Mouse (Mus musculus): Measurements from ENCODE around the gene 4921536K21Rik. TPM values are rescaled to one million over a fixed set of nuclear protein-coding genes. Genes with fewer than 3 reads are reported as not detected.
"Not testable (repeated sequence)": the region's sequence is repeated elsewhere in the genome, so short reads cannot be mapped to it uniquely, and the experiment has no call there.

The 4921536K21Rik gene
- polyA plus RNA-seq, 1 experiment from 2014 or later: 0.54 TPM

GRCm38 (mm10) chr11:3912875-3913271 is 18.0 kb upstream of the 4921536K21Rik start:
- ATAC-seq: no peak
- peaks cover 38% of the 10 kb centered on the region for H3K4me1 ChIP-seq (replicated peaks; ENCODE audit: control insufficient read depth, insufficient read depth, low read length)
- H3K36me3 ChIP-seq (ENCODE audit: control insufficient read depth, insufficient read depth): no peaks in the 10 kb centered on the region
- H3K27me3 ChIP-seq (replicated peaks; ENCODE audit: control insufficient read depth, insufficient read depth, low read length): no peaks in the 10 kb centered on the region
- H3K27ac ChIP-seq (ENCODE audit: low read length): no peak overlapping the region; the same call in 1 of the 2 replicates
- peak overlapping the region; percentile 97 for H3K4me2 ChIP-seq (ENCODE audit: low read length)
- H3K9ac ChIP-seq (replicated peaks; ENCODE audit: low read depth, low read length): peak overlapping the region; percentile 81
- WGBS: under 1% methylated on average over 16 of the region's 16 CpGs
- H3K4me3 ChIP-seq (replicated peaks; ENCODE audit: low read length): peak overlapping the region; percentile 74
- H3K9me3 ChIP-seq (ENCODE audit: control insufficient read depth, low read length): no peaks in the 10 kb centered on the region

- Histone ChIP-seq H3K4me1 (replicated peaks; ENCODE audit: control insufficient read depth, insufficient read depth, low read length) (peaks cover 38% of the 10 kb centered on the region), H3K27me3 (replicated peaks; ENCODE audit: control insufficient read depth, insufficient read depth, low read length) (no peaks in the 10 kb centered on the region), H3K4me3 (replicated peaks; ENCODE audit: low read length) (peak overlapping the region; percentile 74), H3K4me2 (ENCODE audit: low read length) (peak overlapping the region; percentile 97), H3K9me3 (ENCODE audit: control insufficient read depth, low read length) (no peaks in the 10 kb centered on the region), H3K36me3 (ENCODE audit: control insufficient read depth, insufficient read depth) (no peaks in the 10 kb centered on the region), H3K27ac (ENCODE audit: low read length) (no peak overlapping the region; the same call in 1 of the 2 replicates), H3K9ac (replicated peaks; ENCODE audit: low read depth, low read length) (peak overlapping the region; percentile 81)
- 0 out of 2 replicates have a peak, but pooled peaks have one; percentile 9 for ATAC-seq
- WGBS: 7% methylated on average over 19 of the region's 19 CpGs
Observed at GRCm38 (mm10) chr11:3912100-3912874, 17.4 kb upstream of the 4921536K21Rik start.

- H3K9me3 ChIP-seq (ENCODE audit: control insufficient read depth, low read length); H3K27me3 ChIP-seq (replicated peaks; ENCODE audit: control insufficient read depth, insufficient read depth, low read length); H3K9ac ChIP-seq (replicated peaks; ENCODE audit: low read depth, low read length); H3K27ac ChIP-seq (ENCODE audit: low read length); H3K4me3 ChIP-seq (replicated peaks; ENCODE audit: low read length); H3K36me3 ChIP-seq (ENCODE audit: control insufficient read depth, insufficient read depth); ATAC-seq: not testable (repeated sequence)
- peaks cover 38% of the 10 kb centered on the region for H3K4me1 ChIP-seq (replicated peaks; ENCODE audit: control insufficient read depth, insufficient read depth, low read length)
- peak overlapping the region; percentile 97 for H3K4me2 ChIP-seq (ENCODE audit: low read length)
- WGBS: 87% methylated on average over 6 of the region's 6 CpGs
Observed at GRCm38 (mm10) chr11:3911440-3911839, 16.5 kb upstream of the 4921536K21Rik start.

- WGBS: 51% methylated on average over 5 of the region's 5 CpGs
- Histone ChIP-seq H3K27ac (ENCODE audit: low read length) (no peak overlapping the region), H3K4me3 (replicated peaks; ENCODE audit: low read length) (no peak overlapping the region), H3K36me3 (ENCODE audit: control insufficient read depth, insufficient read depth) (no peaks in the 10 kb centered on the region), H3K9ac (replicated peaks; ENCODE audit: low read depth, low read length) (peak overlapping the region; percentile 30), H3K4me1 (replicated peaks; ENCODE audit: control insufficient read depth, insufficient read depth, low read length) (peaks cover 38% of the 10 kb centered on the region), H3K9me3 (ENCODE audit: control insufficient read depth, low read length) (no peaks in the 10 kb centered on the region), H3K4me2 (ENCODE audit: low read length) (peak overlapping the region; percentile 97), H3K27me3 (replicated peaks; ENCODE audit: control insufficient read depth, insufficient read depth, low read length) (no peaks in the 10 kb centered on the region)
- ATAC-seq: no peak
Observed at GRCm38 (mm10) chr11:3910513-3911310, 15.8 kb upstream of the 4921536K21Rik start.

GRCm38 (mm10) chr11:3909236-3909635 is 14.3 kb upstream of the 4921536K21Rik start:
- Histone ChIP-seq H3K27me3 (replicated peaks; ENCODE audit: control insufficient read depth, insufficient read depth, low read length) (no peaks in the 10 kb centered on the region), H3K4me2 (ENCODE audit: low read length) (no peak overlapping the region), H3K36me3 (ENCODE audit: control insufficient read depth, insufficient read depth) (no peaks in the 10 kb centered on the region), H3K4me3 (replicated peaks; ENCODE audit: low read length) (no peak overlapping the region), H3K27ac (ENCODE audit: low read length) (no peak overlapping the region), H3K9me3 (ENCODE audit: control insufficient read depth, low read length) (no peaks in the 10 kb centered on the region), H3K4me1 (replicated peaks; ENCODE audit: control insufficient read depth, insufficient read depth, low read length) (peaks cover 36% of the 10 kb centered on the region), H3K9ac (replicated peaks; ENCODE audit: low read depth, low read length) (no peak overlapping the region)
- ATAC-seq: no peak
- 86% methylated on average over 4 of the region's 4 CpGs for WGBS

- no peak overlapping the region for H3K4me3 ChIP-seq (replicated peaks; ENCODE audit: low read length)
- H3K4me1 ChIP-seq (replicated peaks; ENCODE audit: control insufficient read depth, insufficient read depth, low read length): peaks cover 11% of the 10 kb centered on the region
- no peak overlapping the region for H3K4me2 ChIP-seq (ENCODE audit: low read length)
- WGBS: 94% methylated on average over 1 of the region's 1 CpGs
- no peaks in the 10 kb centered on the region for H3K27me3 ChIP-seq (replicated peaks; ENCODE audit: control insufficient read depth, insufficient read depth, low read length)
- H3K9me3 ChIP-seq (ENCODE audit: control insufficient read depth, low read length): no peaks in the 10 kb centered on the region
- H3K27ac ChIP-seq (ENCODE audit: low read length): no peak overlapping the region
- no peak overlapping the region for H3K9ac ChIP-seq (replicated peaks; ENCODE audit: low read depth, low read length)
- no peaks in the 10 kb centered on the region for H3K36me3 ChIP-seq (ENCODE audit: control insufficient read depth, insufficient read depth)
- ATAC-seq: no peak
Observed at GRCm38 (mm10) chr11:3905446-3905845, 10.5 kb upstream of the 4921536K21Rik start.

- no peak overlapping the region for H3K27ac ChIP-seq (ENCODE audit: low read length)
- peaks cover 3% of the 10 kb centered on the region for H3K4me1 ChIP-seq (replicated peaks; ENCODE audit: control insufficient read depth, insufficient read depth, low read length)
- no peaks in the 10 kb centered on the region for H3K9me3 ChIP-seq (ENCODE audit: control insufficient read depth, low read length)
- H3K4me3 ChIP-seq (replicated peaks; ENCODE audit: low read length): no peak overlapping the region
- ATAC-seq: no peak
- no peak overlapping the region for H3K4me2 ChIP-seq (ENCODE audit: low read length)
- WGBS: 90% methylated on average over 6 of the region's 6 CpGs
- H3K36me3 ChIP-seq (ENCODE audit: control insufficient read depth, insufficient read depth): no peaks in the 10 kb centered on the region
- H3K27me3 ChIP-seq (replicated peaks; ENCODE audit: control insufficient read depth, insufficient read depth, low read length): no peaks in the 10 kb centered on the region
- no peak overlapping the region for H3K9ac ChIP-seq (replicated peaks; ENCODE audit: low read depth, low read length)
Observed at GRCm38 (mm10) chr11:3904673-3905072, 9.8 kb upstream of the 4921536K21Rik start.

GRCm38 (mm10) chr11:3903046-3903445 is 8.1 kb upstream of the 4921536K21Rik start:
- H3K27me3 ChIP-seq (replicated peaks; ENCODE audit: control insufficient read depth, insufficient read depth, low read length): no peaks in the 10 kb centered on the region
- 82% methylated on average over 5 of the region's 5 CpGs for WGBS
- ATAC-seq: no peak
- no peak overlapping the region for H3K4me2 ChIP-seq (ENCODE audit: low read length)
- H3K4me3 ChIP-seq (replicated peaks; ENCODE audit: low read length): no peak overlapping the region
- no peaks in the 10 kb centered on the region for H3K36me3 ChIP-seq (ENCODE audit: control insufficient read depth, insufficient read depth)
- no peak overlapping the region for H3K27ac ChIP-seq (ENCODE audit: low read length)
- no peaks in the 10 kb centered on the region for H3K4me1 ChIP-seq (replicated peaks; ENCODE audit: control insufficient read depth, insufficient read depth, low read length)
- no peaks in the 10 kb centered on the region for H3K9me3 ChIP-seq (ENCODE audit: control insufficient read depth, low read length)
- no peak overlapping the region for H3K9ac ChIP-seq (replicated peaks; ENCODE audit: low read depth, low read length)

- ATAC-seq: no peak
- H3K4me2 ChIP-seq (ENCODE audit: low read length): no peak overlapping the region
- no peak overlapping the region for H3K4me3 ChIP-seq (replicated peaks; ENCODE audit: low read length)
- 80% methylated on average over 3 of the region's 3 CpGs for WGBS
- H3K9ac ChIP-seq (replicated peaks; ENCODE audit: low read depth, low read length): no peak overlapping the region
- no peaks in the 10 kb centered on the region for H3K9me3 ChIP-seq (ENCODE audit: control insufficient read depth, low read length)
- no peaks in the 10 kb centered on the region for H3K4me1 ChIP-seq (replicated peaks; ENCODE audit: control insufficient read depth, insufficient read depth, low read length)
- no peaks in the 10 kb centered on the region for H3K36me3 ChIP-seq (ENCODE audit: control insufficient read depth, insufficient read depth)
- no peak overlapping the region for H3K27ac ChIP-seq (ENCODE audit: low read length)
- no peaks in the 10 kb centered on the region for H3K27me3 ChIP-seq (replicated peaks; ENCODE audit: control insufficient read depth, insufficient read depth, low read length)
Observed at GRCm38 (mm10) chr11:3902516-3902915, 7.6 kb upstream of the 4921536K21Rik start.

All from forebrain, embryonic 16.5 days (tissue).